Mouse (Mus musculus): ENCODE results near the gene Recql5.

The Recql5 gene

GRCm38 (mm10) chr11:115933108-115933746 lies at the start of gene Recql5, which contains the start of gene Sap30bp:
Gene Recql5 (minus strand): TSS chr11:115933477.
Gene Sap30bp (plus strand): TSS chr11:115933282.
- DNase-seq (ENCODE audit: low read depth): peak; percentile 99

- DNase-seq (ENCODE audit: low read depth): no peak
These were observed 49.2 kb upstream of the Recql5 start for GRCm38 (mm10) chr11:115982472-115982871.

GRCm38 (mm10) chr11:115975544-115975943 lies 42.3 kb upstream of the Recql5 start:
- DNase-seq (ENCODE audit: low read depth): no peak

DNA sequence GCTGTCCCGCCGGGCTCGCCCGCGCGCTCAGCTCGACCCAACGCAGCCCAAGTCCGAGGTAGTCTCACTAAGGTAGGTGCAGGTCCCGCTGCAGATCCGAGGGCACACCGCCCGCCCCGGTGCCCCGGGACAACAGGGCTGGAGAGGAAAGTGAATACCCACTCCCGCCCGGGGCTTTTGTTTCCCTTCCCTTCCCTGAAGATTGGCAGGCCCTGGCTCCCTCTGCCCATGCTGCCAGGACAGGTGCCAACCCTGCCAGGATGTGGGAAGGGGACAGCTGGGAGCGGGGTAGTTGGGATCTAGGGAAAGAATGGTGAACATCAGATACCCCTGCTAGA lies 41.8 kb upstream of the Recql5 start:
- DNase-seq (ENCODE audit: low read depth): no peak

- DNase-seq (ENCODE audit: low read depth): no peak
These were observed 41.2 kb upstream of the Recql5 start, which contains the start of gene Itgb4 for GRCm38 (mm10) chr11:115974309-115975082. Gene Itgb4 (plus strand): TSS chr11:115974709.

- no peak for DNase-seq (ENCODE audit: low read depth)
These were observed 37.7 kb upstream of the Recql5 start for GRCm38 (mm10) chr11:115971016-115971415.

DNA sequence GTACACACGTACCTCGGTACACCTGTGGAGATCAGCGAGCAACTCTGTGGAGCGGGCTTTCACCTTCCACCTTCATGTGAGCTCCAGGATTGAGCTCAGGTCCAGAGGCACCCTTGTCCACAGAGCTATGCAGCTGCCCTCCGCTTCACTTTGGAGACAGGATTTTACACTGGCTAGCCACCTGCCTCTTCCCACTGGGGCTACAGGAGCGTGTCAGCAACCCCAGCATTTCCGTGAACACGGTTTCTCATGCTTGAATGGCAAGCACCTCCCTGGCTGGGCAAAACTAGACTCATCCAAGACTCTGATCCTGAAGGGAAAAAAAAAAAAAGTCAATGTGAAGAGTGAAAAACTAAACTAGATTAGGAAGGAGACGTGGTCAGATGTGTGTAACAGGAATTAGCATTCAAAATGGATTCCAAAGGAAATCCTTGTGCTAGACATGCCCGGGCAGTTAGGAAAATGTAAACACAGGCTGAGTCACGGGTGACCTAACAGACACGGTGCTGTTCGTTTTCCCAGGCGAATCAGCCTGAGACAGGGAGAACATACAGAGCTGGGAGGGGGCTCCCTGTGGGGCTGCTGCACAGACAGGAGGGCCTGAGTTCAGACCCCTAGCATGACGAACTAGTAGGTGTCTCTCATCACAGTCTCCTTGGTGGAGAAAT lies 36.9 kb upstream of the Recql5 start:
- DNase-seq (ENCODE audit: low read depth): peak; percentile 57

GRCm38 (mm10) chr11:115968731-115969405 lies 35.6 kb upstream of the Recql5 start:
- no peak for DNase-seq (ENCODE audit: low read depth)

- DNase-seq (ENCODE audit: low read depth): peak; percentile 61
These were observed 31.8 kb upstream of the Recql5 start for GRCm38 (mm10) chr11:115964977-115965604.

DNA sequence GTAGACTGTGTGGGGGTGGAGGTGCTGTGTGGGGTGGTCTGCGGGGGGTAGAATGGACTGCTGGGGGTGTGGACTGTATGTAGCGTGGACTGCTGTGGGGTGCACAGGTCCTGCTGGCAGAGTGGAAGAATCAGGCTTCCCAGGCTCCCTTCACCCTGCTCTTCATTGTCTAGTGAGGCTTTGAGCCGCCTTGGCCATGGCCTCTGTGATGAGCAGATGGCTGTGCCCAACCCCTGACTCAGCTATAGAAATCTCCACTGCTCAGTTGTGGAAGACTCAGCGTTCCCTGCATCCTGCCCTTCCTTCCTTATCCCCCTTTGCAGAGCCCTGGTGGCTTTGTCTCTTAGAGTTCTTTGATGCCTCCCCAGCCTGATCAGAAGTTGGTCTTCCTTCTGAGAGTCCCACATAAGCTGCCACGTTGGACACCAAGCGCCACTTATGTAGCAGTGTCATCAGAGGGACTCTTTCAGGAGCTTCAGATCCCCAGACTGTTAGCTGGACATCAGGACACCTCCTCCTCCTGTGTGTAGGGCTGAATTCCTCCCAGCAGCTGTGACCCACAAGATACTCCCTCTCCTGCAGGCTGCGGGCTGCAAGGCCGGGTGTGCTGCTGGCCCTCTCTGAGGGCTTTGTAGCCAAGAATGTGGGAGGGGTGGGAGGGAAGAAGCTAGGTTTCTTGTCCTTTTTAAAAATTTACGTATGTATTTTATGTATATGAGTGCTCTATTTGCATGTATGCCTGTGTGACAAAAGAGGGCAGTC lies 29.6 kb upstream of the Recql5 start:
- DNase-seq (ENCODE audit: low read depth): no peak

GRCm38 (mm10) chr11:115959018-115959417 lies 25.7 kb upstream of the Recql5 start:
- DNase-seq (ENCODE audit: low read depth): no peak

GRCm38 (mm10) chr11:115957971-115958370 lies 24.7 kb upstream of the Recql5 start:
- peak; percentile 86 for DNase-seq (ENCODE audit: low read depth)

DNA sequence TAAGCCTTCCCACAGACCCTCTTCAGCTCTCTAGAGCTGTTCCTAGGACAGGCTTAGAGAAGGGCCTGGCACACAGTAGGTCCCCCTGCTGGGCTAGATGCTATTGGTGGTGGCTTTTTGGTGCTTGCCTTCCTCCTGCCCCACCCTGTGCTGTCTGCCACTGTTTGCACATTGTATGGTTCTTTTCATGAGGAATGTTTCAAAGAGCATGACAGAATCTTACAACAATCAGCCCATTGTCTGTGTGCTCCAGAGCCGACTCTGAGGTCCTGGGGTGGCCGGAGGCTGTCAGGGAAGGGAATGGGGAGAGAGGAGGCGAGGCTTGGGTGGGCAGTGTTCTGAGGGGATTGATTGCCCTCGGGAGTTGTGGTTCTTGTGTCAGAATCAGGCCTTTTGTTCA lies 23.2 kb upstream of the Recql5 start:
- DNase-seq (ENCODE audit: low read depth): peak; percentile 53

GRCm38 (mm10) chr11:115955195-115955858 lies 22.1 kb upstream of the Recql5 start:
- peak; percentile 77 for DNase-seq (ENCODE audit: low read depth)

DNA sequence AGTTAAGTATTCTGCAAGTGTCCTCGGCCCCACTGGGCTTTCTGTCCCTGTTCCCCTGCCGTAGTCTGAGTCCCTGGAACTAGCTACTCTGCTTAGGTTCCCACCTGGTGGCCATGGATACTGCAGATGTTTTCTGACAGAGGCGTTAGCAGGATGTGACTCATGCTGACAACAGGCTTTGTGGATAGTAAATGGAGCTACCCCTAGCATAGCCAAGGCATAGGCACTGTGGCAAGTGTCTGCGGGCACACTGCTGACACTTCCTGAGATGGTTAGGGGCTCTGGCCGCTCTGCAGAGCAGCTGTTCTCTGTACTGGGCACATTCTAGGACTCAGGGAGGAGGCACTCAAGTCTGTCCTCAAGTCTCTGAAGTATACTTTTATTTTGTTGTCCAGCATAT lies 21.4 kb upstream of the Recql5 start:
- no peak for DNase-seq (ENCODE audit: low read depth)

- DNase-seq (ENCODE audit: low read depth): no peak
These were observed 17.4 kb upstream of the Recql5 start for GRCm38 (mm10) chr11:115950719-115951118.

DNA sequence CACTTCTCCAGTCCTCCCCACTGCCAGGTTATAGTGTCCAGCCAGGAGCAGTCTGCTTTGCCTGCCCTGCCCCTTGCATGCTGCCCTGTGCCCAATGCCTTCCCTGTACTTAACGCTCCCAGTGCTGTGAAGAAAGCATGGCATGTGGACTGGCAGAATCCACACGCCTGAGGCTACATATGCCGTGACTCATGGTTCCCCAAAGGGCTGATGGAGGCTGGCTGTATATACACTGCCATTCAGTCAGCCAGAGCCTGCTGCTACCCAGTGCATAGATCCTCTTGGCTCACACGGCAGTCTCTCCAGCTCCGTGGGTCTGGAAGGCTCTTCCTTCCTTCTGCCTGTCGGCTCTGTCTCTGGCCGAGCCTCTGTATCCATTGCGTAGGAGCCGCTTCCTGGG lies 15.0 kb upstream of the Recql5 start:
- DNase-seq (ENCODE audit: low read depth): no peak

- no peak for DNase-seq (ENCODE audit: low read depth)
These were observed 13.0 kb upstream of the Recql5 start for GRCm38 (mm10) chr11:115946221-115946828.

GRCm38 (mm10) chr11:115945247-115945646 lies 12.0 kb upstream of the Recql5 start:
- DNase-seq (ENCODE audit: low read depth): no peak

- no peak for DNase-seq (ENCODE audit: low read depth)
These were observed 8.7 kb upstream of the Recql5 start for GRCm38 (mm10) chr11:115941980-115942379.
